Mouse (Mus musculus): ENCODE measurements around the gene Gm20916. TPM values are rescaled to one million over a fixed set of nuclear protein-coding genes. Genes with fewer than 3 reads are reported as not detected.
"Not testable (repeated sequence)": the region's sequence is repeated elsewhere in the genome, so short reads cannot be mapped to it uniquely, and the experiment has no call there.

The Gm20916 gene
- not detected in 3 replicates for total RNA-seq (2017)

- not testable (repeated sequence) for ATAC-seq (replicated peaks; ENCODE audit: insufficient number of reproducible peaks, low FRiP score, low TSS enrichment, poor library complexity, severe bottlenecking)
These were observed at the start of gene Gm20916 for GRCm38 (mm10) chrY:79319265-79319664. Gm20916 (plus strand) TSS chrY:79319565.

Other genes with a start within 250 kb of the Gm20916 start
- gene Gm20917, start 168.4 kb upstream of the Gm20916 start, total RNA-seq (2017) = not detected in 3 replicates